Mouse (Mus musculus): ENCODE data around the gene Cdh24.

- no peak for TF ChIP-seq USF1 (IDR thresholded peaks at IDR 0.05; ENCODE audit: low read depth)
- no peak for TF ChIP-seq TCF12 (IDR thresholded peaks at IDR 0.05; ENCODE audit: insufficient read depth, poor library complexity, severe bottlenecking)
- no peak for TF ChIP-seq TCF3 (IDR thresholded peaks at IDR 0.05; ENCODE audit: insufficient read length, low read depth)
Measured at GRCm38 (mm10) chr14:54652787-54653186, 11.6 kb upstream of the Cdh24 start.
